Mouse (Mus musculus): ENCODE measurements at regions not wholly inside any gene's neighbourhood (a gene's known extent, or its start where the extent isn't known, plus 50 kb on each side); places are given as distances from the start of the nearest gene placed in this dataset.
"Not testable (repeated sequence)": the region's sequence is repeated elsewhere in the genome, so short reads cannot be mapped to it uniquely, and the experiment has no call there.

DNA sequence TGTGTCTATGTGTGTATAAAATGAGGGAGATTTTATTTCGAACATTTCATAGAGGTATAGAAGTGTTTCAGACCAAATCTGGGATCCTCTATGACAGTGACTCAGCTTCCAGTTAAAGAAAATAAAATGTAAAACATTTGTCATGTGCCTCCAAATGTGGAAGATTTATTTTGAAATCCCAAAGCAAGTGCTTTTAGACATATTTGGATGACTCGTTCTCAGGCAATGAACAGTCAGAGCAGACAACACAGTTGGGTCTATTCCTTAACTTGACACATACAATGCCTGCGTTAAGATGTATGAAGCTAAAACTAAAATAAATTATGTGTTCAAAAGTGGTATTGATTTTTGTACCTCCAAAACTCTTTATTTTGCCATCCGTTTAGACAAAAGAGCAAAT lies 830.4 kb upstream of the Grm7 start:
- no peak for DNase-seq

DNA sequence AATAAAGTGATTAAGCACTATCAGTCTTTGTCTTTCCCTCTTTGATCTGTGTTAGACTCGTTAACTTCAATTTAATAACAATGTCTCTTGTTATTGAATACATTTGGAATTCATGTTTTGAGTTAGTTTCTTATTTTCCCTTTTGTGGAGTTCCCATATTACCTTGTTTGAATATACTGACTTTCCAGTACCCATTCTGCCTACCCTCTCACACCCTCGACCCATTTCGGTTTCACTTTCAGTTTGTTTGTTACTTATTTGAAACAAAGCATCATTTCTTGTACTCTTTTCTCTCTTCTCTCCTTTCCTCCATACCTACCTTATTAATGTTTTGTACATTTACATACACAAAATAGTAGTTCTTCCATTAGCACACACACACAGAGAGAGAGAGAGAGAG lies 797.1 kb upstream of the Grm7 start:
- DNase-seq: no peak

DNA sequence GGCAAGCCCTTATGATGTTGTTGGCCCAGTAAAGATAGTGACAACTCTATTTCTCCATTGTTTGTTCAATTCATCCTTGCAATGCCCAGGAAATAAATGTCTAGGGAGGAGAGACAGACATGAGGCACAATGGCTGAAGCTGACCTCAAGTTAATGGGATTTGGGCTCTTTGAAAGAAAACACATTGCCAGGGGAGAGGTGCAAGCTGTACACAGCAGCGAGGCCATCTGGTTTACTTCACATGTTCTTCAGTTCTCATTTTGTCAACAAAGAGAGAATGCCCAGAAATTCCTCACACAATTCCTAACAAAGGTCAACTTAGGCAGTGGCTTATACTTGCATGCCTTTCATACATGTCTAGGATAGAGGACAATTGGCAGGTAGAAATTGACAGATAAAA lies 789.6 kb upstream of the Grm7 start:
- DNase-seq: peak; percentile 23

DNA sequence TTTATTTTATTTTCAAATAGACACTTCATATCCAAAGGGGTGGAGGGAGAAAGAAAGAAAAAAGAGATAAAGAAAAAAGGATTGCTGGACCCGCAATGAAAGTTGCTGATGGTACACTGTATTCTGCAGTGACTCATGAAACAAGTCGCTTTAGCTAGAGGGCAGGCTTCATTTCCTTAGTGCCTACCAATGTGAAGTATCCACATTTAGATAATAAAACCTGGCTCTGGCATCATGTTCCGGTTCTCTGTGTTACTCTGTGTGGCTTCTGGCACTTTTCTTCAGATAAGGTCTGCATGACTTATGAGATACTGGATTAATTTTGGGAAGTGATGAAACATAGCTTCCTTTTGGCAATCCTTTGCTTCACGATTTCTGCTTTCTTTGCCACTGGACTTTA lies 782.0 kb upstream of the Grm7 start:
- no peak for DNase-seq

DNA sequence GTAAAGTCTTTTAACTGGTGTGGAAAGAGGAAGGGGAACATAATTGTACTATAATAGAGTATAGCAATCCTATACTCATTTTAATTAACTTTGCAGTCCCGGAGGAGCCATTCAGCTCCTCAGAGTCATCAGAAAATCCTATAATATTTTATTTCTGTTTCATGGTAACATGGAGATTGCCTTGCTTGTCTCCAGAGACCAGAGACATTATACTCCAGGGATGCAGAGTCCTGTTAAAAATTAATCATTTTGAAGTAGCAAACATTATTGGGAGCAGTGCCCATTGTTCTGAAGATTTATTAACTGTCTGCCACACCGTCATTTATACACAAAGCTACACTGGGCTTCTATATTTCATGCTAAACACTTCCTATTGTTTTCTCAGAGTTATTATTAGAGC lies 771.2 kb upstream of the Grm7 start:
- no peak for DNase-seq

DNA sequence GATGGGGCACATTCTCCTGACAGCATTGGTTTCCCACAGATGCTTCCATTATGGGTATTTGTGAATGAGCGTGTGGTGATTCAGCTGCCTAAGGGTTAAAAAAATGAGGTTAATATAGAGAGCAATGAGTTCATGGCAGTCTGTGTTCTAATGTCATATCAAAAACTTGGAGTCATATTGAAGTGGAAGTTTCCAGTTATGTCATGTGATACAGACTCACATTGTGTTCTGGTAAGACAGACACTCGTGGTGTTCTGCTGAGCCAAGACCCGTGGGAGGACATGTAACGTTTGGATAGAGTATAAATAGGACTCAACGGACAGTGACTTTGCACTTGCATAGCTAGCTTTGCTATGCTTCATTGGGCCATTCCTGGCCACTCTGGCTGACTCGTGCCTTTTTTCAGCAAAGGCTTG lies 770.7 kb upstream of the Grm7 start:
- no peak for DNase-seq

DNA sequence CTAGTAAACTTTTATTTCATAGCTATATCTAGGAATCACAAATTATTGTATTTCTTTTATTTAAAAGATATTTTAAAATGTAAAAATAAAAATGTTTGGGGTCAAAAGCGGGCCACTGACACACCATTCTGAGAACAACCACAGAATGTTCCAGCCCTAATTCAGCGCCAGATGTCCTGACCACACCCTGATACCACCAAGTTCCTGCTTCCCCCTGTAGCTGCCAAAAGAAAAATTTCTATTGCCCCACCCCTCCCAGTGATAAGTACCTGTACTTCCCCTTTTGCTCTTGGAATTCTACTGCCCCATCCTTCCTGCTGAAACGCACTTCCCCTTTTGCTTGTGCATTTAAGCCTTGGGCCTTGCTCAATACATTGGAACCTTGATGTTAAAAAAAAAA lies 769.8 kb upstream of the Grm7 start:
- not testable (repeated sequence) for DNase-seq

DNA sequence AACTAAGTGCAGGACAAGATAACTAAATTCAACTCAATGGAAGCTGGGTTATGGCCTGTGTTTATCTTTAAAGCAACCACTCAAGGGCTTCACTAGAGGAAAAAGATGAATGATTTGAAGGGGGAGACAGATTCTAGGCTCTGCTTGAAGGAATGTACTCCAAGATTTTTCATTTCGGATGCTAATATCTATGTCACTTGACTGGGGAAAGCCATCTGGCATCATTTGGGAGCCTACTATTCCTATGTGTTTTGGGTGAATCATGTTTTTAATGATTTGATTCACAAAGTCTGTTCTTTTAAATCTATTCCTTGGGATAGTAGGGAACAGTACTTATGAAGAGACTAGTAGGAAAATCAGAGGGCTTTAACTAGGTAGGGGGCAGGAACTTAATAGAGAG lies 766.2 kb upstream of the Grm7 start:
- DNase-seq: no peak

DNA sequence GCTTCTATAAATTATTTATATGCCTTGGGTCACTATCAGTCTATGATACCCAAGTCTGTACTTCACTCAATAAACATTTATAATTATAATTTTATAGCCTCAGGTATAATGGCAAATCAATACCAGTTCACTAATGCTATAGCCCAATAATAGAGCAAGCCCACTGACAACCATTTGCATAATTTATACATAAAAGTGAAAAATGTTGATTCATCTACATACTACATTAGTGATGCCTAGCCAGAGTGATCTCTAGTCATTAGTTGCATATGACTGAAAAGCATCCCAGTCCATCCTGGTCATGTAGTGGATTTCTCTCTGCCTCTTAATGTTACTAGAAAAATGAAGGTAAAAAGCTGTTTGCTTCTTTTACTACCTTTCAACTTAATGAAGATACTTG lies 721.6 kb upstream of the Grm7 start:
- DNase-seq: no peak

DNA sequence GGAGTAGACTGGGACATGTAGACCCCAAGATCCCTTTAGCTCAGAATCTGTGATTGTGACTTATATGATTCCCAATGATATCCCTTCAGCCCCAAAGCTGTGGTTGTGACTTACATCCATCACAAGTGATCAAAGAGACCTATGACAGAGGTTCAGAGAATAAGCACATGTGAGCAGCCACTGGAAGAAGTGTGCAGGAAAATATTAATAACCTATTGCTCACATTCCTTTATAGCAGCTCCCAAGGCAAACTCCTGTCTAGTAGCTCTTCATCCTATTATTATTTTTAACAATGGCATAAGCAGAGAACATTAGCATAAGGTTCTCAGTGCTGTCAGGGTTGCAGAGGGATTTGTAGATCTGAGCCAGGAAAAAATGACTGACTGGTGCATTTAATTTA lies 696.9 kb upstream of the Grm7 start:
- DNase-seq: no peak

DNA sequence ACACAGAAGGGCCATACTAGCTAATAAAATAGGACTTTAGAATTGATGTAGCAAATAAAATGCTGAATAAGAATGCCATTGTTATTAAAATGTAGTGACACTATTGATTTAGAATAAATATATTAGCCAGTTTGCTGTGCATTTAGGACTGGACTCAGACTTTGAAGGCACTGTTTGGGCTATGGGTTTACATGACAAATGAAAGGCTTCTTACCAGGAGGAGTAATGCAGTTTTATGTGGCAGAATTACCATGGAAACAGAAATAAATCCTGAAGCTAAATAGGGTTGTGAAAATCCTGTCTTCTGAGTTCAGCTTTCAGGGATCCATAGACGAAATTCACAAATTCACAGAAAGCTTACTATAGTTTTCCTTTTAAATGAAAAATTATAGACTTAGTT lies 696.5 kb upstream of the Grm7 start:
- DNase-seq: no peak

DNA sequence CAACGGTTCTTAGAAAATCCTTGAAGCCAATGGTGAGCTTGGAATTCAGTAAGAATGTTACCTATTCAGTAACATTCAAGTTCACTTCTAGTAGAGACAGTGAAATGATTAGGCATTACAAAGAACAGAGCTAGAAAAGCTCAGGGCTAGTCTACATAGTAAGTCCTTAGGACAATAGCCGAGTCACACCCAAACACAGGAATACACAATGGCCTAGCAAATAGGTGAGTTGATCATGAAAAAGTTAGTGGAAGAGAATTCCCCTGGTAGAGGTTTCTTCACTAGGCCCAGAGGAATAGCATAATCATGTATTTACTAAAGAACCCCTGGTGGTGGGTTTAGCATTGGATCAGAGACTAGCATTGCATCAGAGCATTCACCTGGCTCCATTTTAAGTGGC lies 687.5 kb upstream of the Grm7 start:
- DNase-seq: not testable (repeated sequence)

Measured in lung, postnatal 36 days (tissue).